Mouse (Mus musculus): ENCODE data around the gene Calr4.

The Calr4 gene

DNA sequence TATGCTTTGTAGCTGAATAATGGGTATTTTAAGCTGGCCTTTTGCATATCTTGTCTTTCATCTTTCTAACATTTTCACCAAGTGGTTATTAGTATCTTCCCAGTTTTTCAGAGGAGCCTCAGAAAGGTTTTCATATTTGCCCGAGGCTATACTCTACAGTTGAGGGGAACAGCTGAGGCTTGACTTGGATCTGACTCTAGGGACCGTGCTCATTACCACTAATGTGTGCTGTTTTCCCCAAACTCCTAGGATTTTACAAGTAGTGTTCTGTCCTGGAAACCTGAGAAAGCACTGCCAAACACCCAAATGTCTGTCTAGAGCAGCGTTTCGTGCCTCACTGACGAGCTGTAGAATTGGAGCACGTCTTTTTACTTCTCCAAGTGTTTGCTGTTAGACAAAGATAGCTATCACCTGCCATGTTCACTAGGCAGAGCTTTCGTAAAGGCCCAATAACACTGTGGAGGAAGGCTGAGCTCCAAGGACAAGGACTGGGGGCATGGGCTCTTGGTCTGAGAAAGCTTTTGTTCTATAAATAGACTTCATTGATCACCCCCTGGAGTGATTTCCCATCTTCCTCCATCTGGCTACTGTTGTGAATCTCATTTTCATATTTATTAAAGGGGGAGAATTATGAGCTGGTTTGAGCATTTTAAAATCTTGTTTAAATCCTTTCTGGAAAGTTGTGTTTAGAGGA lies 2.0 kb downstream of the Calr4 start:
- DNase-seq = no peak

GRCm38 (mm10) chr4:109238428-109239268 lies 4.4 kb downstream of the Calr4 start:
- DNase-seq = no peak

GRCm38 (mm10) chr4:109241221-109241620 lies 6.9 kb downstream of the Calr4 start:
- no peak for DNase-seq

GRCm38 (mm10) chr4:109241934-109242333 lies 7.6 kb downstream of the Calr4 start:
- DNase-seq = no peak

GRCm38 (mm10) chr4:109244506-109244905 lies 10.2 kb downstream of the Calr4 start:
- no peak for DNase-seq

GRCm38 (mm10) chr4:109245016-109245620 lies 10.8 kb downstream of the Calr4 start:
- DNase-seq = no peak

DNA sequence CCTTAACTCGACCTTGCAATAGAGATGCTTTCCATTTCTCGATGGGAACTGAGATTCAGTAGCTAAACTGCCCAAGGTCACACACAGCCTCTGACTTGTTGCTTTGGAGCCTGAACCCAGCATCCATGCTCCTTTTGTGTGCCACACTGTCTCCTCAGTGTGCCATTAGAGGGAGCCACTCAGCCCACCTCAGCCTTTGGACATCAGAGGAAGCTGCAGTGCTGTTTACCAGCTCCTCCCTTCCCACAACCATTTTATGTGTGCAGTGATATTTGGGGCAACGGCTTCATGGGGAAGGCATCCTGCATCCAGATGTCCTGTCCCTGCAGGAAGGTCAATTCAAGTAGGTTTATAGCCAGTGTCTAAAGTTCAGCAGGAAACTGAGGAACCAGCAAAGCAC lies 17.3 kb downstream of the Calr4 start:
- DNase-seq = peak; percentile 60

DNA sequence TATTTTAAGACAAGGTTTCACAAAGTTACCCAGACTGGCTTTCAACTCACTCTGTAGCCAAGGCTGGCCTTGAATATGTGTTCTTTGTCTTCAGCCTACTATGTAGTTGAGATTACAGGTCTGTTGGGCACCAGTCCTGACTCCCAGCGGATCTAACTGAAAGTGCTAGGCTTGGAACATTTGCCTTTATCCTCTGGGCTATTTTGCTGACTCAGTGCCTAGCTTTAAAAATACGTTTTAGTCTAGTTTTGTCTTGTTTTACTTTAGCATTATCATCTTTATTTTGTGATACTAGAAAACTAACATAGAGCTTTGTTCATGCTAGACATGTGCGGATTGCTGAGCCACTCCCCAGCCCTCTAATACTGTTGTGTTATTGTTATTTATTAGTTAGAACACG lies 17.9 kb downstream of the Calr4 start:
- no peak for DNase-seq

GRCm38 (mm10) chr4:109253664-109254151 lies 19.4 kb downstream of the Calr4 start:
- peak; percentile 34 for DNase-seq

- DNase-seq = peak; percentile 66
Measured at GRCm38 (mm10) chr4:109254511-109254910, 20.2 kb downstream of the Calr4 start.

DNA sequence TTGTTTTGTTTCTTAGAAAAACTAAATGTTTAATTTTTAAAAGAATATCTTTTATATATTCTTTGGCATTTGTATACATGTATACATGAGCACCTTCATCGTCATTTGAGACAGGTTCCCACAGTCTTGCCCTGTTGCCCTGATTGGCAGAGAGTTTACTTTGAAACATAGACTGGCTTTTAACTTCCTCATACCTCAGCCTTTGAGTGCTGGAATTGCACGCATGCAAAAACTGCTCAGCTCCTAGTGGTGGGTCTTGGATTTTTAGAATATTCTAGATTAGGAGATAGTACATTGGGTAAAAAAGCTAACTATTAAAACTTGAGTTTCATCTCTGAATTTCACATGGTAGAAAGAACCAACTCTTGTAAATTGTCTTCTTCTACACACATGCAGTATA lies 21.0 kb downstream of the Calr4 start:
- DNase-seq = no peak

DNA sequence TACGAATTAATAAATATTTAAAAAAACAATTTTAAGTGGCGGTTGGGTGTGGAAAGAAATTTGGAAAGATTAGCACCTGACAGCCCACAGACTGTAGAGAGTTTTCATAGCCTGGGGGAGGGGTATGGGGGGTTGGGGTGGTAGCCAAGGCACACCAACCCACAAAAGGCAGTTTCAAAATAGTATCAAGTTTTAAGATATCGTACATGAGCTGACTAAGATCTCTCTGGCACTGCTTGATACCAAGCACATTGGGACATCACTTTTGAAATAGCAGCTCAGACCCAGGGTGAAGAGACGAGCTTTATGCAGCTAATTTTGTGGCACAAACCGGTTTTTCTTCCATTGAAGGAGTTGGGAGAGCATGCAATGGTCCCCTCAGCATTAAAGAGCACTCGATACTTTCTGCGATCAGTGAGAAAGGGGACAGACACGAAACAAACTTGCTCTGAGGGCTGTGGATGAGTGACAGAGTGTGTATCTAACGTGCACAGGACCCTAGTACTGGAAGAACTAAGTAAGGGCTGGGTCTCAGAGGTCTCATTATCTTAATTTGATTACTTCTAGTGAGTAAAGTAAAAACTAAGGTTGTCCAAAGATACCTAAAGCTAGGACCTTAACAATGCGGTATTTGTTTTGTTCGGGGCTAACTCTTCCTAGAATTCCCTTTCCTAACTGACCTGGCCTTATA lies 21.6 kb downstream of the Calr4 start:
- peak; percentile 15 for DNase-seq

DNA sequence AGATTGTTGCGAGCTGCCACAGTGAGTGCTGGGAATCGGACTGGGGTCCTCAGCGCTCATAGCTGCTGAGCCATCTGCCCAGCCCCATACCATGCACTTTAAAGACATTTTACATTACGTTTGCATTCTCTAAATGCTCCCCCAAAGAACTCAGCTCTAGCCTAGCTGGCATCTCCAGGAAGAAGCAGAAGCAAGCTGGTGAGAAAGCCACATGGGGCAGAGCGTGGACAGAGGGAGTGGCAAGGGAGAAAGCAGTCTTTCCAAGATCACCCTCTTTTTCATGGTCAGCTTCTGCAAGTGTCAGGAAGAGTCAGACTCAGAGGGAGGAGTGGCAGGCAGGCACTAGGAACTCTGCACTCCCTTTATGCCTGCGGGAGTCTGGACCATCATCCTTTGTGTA lies 22.5 kb downstream of the Calr4 start:
- DNase-seq = no peak

- DNase-seq = no peak
Measured at GRCm38 (mm10) chr4:109257639-109258038, 23.4 kb downstream of the Calr4 start.

DNA sequence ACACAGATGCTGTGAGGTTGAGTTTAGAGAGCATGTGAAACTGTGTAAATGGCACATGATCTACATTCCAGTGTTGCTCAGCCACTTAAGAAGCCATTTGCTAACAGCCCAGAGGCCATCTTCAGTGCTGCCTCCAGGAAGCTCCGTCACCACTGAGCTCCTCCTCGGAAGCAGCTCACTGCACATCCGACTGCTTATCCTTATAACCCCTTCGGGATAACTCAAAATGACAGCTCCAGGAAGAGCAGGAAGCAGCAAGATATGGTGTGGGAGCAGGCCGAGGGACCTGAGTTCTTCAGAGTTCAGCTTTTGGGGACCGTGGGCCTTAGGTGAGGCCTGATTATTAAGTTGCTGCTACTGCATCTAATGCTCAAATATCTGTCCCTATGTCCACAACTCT lies 27.8 kb downstream of the Calr4 start:
- no peak for DNase-seq

GRCm38 (mm10) chr4:109266056-109266455 lies 31.8 kb downstream of the Calr4 start:
- DNase-seq = no peak

DNA sequence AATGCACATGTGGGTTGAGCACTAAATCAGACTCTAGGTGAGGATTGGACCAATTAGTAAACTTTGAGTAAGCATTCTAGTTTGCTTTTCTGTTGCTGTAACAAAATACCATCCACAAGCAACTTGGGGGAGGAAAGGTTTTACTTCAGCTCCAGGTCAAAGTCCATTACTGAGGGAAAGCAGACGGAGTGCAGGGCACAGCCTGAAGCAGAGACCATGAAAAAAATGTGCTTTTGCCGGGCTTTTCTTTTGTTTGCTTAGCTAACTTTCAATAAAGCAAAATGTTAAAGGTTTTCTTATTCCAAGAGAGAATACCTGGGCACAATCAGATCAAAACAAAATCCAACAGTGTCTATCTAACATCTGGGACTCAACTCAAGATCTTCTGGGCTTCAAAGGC lies 32.5 kb downstream of the Calr4 start:
- DNase-seq = no peak

GRCm38 (mm10) chr4:109267452-109267851 lies 33.2 kb downstream of the Calr4 start:
- DNase-seq = no peak

GRCm38 (mm10) chr4:109268903-109269302 lies 34.6 kb downstream of the Calr4 start:
- DNase-seq = no peak

DNA sequence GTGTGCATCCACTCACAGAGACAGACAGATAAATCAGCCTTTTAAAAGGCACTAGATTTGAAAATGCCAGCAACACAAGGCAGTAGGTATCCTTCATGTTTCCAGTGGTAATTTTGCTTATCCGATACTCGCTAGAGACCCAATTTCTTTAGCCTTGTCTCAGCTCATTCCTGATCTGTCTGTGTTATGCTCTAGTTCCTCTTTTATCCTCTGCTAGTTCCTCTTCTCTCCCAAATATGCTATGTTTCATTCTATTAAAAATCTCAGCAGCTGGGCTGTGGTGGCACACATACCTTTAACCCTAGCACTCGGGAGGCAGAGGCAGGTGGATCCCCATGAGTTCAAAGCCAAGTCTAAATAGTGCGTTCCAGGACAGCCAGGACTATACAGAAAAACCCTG lies 37.5 kb downstream of the Calr4 start:
- DNase-seq = no peak

- no peak for DNase-seq
Measured at GRCm38 (mm10) chr4:109273586-109274240, 39.4 kb downstream of the Calr4 start.

GRCm38 (mm10) chr4:109279689-109280458 lies 45.6 kb downstream of the Calr4 start, which contains the start of gene Eps15:
Gene Eps15 (plus strand): TSS chr4:109280268.
- DNase-seq = peak; percentile 97
